Mouse (Mus musculus) ES-E14 (cell line): ENCODE data around the gene Apbb1ip.

ENCODE experiments used
- MAFK ChIP-seq: IDR thresholded peaks from 2 replicates; pipeline ENCODE4 v1.6.1; 2014; ENCODE audit warnings: mild to moderate bottlenecking, low read depth, low read length, inconsistent platforms; ENCODE audit not compliant: insufficient read depth
- ZC3H11A ChIP-seq: IDR thresholded peaks from 2 replicates; pipeline ENCODE4 v1.6.1; 2012; ENCODE audit warnings: low read depth, mild to moderate bottlenecking, inconsistent platforms, low read length, borderline replicate concordance
- ZNF384 ChIP-seq: IDR thresholded peaks from 2 replicates; pipeline ENCODE4 v1.6.1; 2012; ENCODE audit warnings: low read depth, low read length, inconsistent platforms

DNA sequence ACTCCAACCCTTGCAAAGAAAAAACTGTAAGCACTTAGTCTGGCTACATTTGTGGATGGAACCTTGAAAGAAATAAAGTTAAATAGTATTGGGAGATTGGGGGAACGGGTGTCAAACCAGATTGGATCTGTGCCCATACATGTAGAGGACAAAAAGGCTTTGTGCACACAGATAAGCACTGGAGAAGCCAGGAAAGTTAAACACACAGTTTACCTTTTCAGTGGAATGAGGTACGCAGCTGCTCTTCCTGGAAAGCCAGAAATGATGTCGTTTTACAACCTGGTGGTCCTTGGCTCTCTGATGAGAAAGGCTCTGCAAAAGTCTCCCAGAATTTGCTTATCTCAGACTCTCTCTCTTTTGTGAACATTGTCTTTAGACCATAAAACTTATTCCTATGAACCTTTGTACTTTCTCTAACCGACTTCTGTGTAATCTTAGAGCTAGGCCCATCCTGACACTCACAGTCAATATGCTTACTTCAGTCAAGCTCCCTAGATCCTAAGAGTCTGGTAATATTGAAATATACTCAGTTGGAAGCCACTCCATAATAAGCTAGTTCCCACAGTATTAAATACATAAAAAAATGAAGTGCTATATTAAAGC, 19.6 kb upstream of the Apbb1ip start:
- TF ChIP-seq ZNF384 (no peak), ZC3H11A (no peak), MAFK (no peak)
